Mouse (Mus musculus): Measurements from ENCODE around the gene Irs2. TPM values are rescaled to one million over a fixed set of nuclear protein-coding genes. Genes with fewer than 3 reads are reported as not detected.

Gene Irs2
- polyA plus RNA-seq, 1 experiment from 2014 or later = 6.9 TPM

- H3K4me2 ChIP-seq (ENCODE audit: low read depth) = no peak overlapping the region
- 0 out of 2 replicates have a peak overlapping the region, but pooled peaks have one; percentile 17 for H3K27ac ChIP-seq (ENCODE audit: low read depth, low read length)
- no peak for ATAC-seq (ENCODE audit: insufficient read depth, low FRiP score, low TSS enrichment)
- no peaks in the 10 kb centered on the region for H3K36me3 ChIP-seq (ENCODE audit: control insufficient read depth, insufficient read depth, low read length)
- no peak overlapping the region for H3K4me3 ChIP-seq (ENCODE audit: low read depth, low read length)
- DNase-seq (ENCODE audit: low spot score) = peak; percentile 60
- no peaks in the 10 kb centered on the region for H3K9me3 ChIP-seq (ENCODE audit: control insufficient read depth, low read length)
- no peaks in the 10 kb centered on the region for H3K27me3 ChIP-seq (ENCODE audit: control insufficient read depth, insufficient read depth, low read length)
- 14% methylated on average over 8 of the region's 8 CpGs for WGBS
- peaks cover 26% of the 10 kb centered on the region for H3K4me1 ChIP-seq (ENCODE audit: control insufficient read depth, insufficient read depth, low read length)
- H3K9ac ChIP-seq (ENCODE audit: low read length) = no peak overlapping the region
Observed at GRCm38 (mm10) chr8:10961989-10962388, 46.3 kb downstream of the Irs2 start.

GRCm38 (mm10) chr8:10960277-10960819 is 47.9 kb downstream of the Irs2 start:
- peak overlapping the region; percentile 67 for H3K27ac ChIP-seq (ENCODE audit: low read depth, low read length)
- H3K27me3 ChIP-seq (ENCODE audit: control insufficient read depth, insufficient read depth, low read length) = no peaks in the 10 kb centered on the region
- peaks cover 26% of the 10 kb centered on the region for H3K4me1 ChIP-seq (ENCODE audit: control insufficient read depth, insufficient read depth, low read length)
- DNase-seq (ENCODE audit: low spot score) (peak; percentile 66), ATAC-seq (ENCODE audit: insufficient read depth, low FRiP score, low TSS enrichment) (peak; percentile 65)
- H3K4me3 ChIP-seq (ENCODE audit: low read depth, low read length) = no peak overlapping the region
- H3K9me3 ChIP-seq (ENCODE audit: control insufficient read depth, low read length) = no peaks in the 10 kb centered on the region
- peak overlapping the region; percentile 33 for H3K4me2 ChIP-seq (ENCODE audit: low read depth)
- peak overlapping the region; percentile 37 for H3K9ac ChIP-seq (ENCODE audit: low read length)
- H3K36me3 ChIP-seq (ENCODE audit: control insufficient read depth, insufficient read depth, low read length) = no peaks in the 10 kb centered on the region
- 10% methylated on average over 15 of the region's 15 CpGs for WGBS

- no peak overlapping the region for H3K9ac ChIP-seq (ENCODE audit: low read length)
- no peaks in the 10 kb centered on the region for H3K36me3 ChIP-seq (ENCODE audit: control insufficient read depth, insufficient read depth, low read length)
- H3K4me3 ChIP-seq (ENCODE audit: low read depth, low read length) = no peak overlapping the region
- no peak overlapping the region for H3K27ac ChIP-seq (ENCODE audit: low read depth, low read length)
- peaks cover 24% of the 10 kb centered on the region for H3K4me1 ChIP-seq (ENCODE audit: control insufficient read depth, insufficient read depth, low read length)
- H3K27me3 ChIP-seq (ENCODE audit: control insufficient read depth, insufficient read depth, low read length) = no peaks in the 10 kb centered on the region
- ATAC-seq (ENCODE audit: insufficient read depth, low FRiP score, low TSS enrichment) (no peak), DNase-seq (ENCODE audit: low spot score) (no peak)
- no peaks in the 10 kb centered on the region for H3K9me3 ChIP-seq (ENCODE audit: control insufficient read depth, low read length)
- H3K4me2 ChIP-seq (ENCODE audit: low read depth) = no peak overlapping the region
- 32% methylated on average over 9 of the region's 9 CpGs for WGBS
Observed at GRCm38 (mm10) chr8:10957292-10957955, 50.8 kb downstream of the Irs2 start.

GRCm38 (mm10) chr8:10953346-10954053 is 54.8 kb downstream of the Irs2 start:
- H3K4me3 ChIP-seq (ENCODE audit: low read depth, low read length) = no peak overlapping the region
- ATAC-seq (ENCODE audit: insufficient read depth, low FRiP score, low TSS enrichment) (peak; percentile 45; the same call in 1 of the 2 replicates), DNase-seq (ENCODE audit: low spot score) (peak; percentile 25)
- no peak overlapping the region for H3K9ac ChIP-seq (ENCODE audit: low read length)
- no peaks in the 10 kb centered on the region; the same call in 1 of the 2 replicates for H3K4me1 ChIP-seq (ENCODE audit: control insufficient read depth, insufficient read depth, low read length)
- no peaks in the 10 kb centered on the region for H3K9me3 ChIP-seq (ENCODE audit: control insufficient read depth, low read length)
- no peaks in the 10 kb centered on the region for H3K36me3 ChIP-seq (ENCODE audit: control insufficient read depth, insufficient read depth, low read length)
- no peaks in the 10 kb centered on the region for H3K27me3 ChIP-seq (ENCODE audit: control insufficient read depth, insufficient read depth, low read length)
- no peak overlapping the region for H3K4me2 ChIP-seq (ENCODE audit: low read depth)
- 51% methylated on average over 11 of the region's 11 CpGs for WGBS
- no peak overlapping the region for H3K27ac ChIP-seq (ENCODE audit: low read depth, low read length)

- no peak for DNase-seq (ENCODE audit: low spot score)
- Histone ChIP-seq H3K4me3 (ENCODE audit: low read depth, low read length) (no peak overlapping the region), H3K27ac (ENCODE audit: low read depth, low read length) (no peak overlapping the region), H3K36me3 (ENCODE audit: control insufficient read depth, insufficient read depth, low read length) (no peaks in the 10 kb centered on the region), H3K4me2 (ENCODE audit: low read depth) (no peak overlapping the region), H3K4me1 (ENCODE audit: control insufficient read depth, insufficient read depth, low read length) (no peaks in the 10 kb centered on the region; the same call in 1 of the 2 replicates), H3K9me3 (ENCODE audit: control insufficient read depth, low read length) (no peaks in the 10 kb centered on the region), H3K9ac (ENCODE audit: low read length) (no peak overlapping the region), H3K27me3 (ENCODE audit: control insufficient read depth, insufficient read depth, low read length) (no peaks in the 10 kb centered on the region)
- 48% methylated on average over 5 of the region's 5 CpGs for WGBS
- ATAC-seq (ENCODE audit: insufficient read depth, low FRiP score, low TSS enrichment) = no peak
Observed at GRCm38 (mm10) chr8:10952706-10953105, 55.6 kb downstream of the Irs2 start.

GRCm38 (mm10) chr8:10952235-10952634 is 56.0 kb downstream of the Irs2 start:
- 91% methylated on average over 2 of the region's 2 CpGs for WGBS
- ATAC-seq (ENCODE audit: insufficient read depth, low FRiP score, low TSS enrichment) (no peak), DNase-seq (ENCODE audit: low spot score) (no peak)
- no peaks in the 10 kb centered on the region for H3K27me3 ChIP-seq (ENCODE audit: control insufficient read depth, insufficient read depth, low read length)
- no peak overlapping the region for H3K4me2 ChIP-seq (ENCODE audit: low read depth)
- no peaks in the 10 kb centered on the region for H3K36me3 ChIP-seq (ENCODE audit: control insufficient read depth, insufficient read depth, low read length)
- H3K4me1 ChIP-seq (ENCODE audit: control insufficient read depth, insufficient read depth, low read length) = no peaks in the 10 kb centered on the region; the same call in 1 of the 2 replicates
- H3K27ac ChIP-seq (ENCODE audit: low read depth, low read length) = no peak overlapping the region
- no peaks in the 10 kb centered on the region for H3K9me3 ChIP-seq (ENCODE audit: control insufficient read depth, low read length)
- no peak overlapping the region for H3K9ac ChIP-seq (ENCODE audit: low read length)
- no peak overlapping the region for H3K4me3 ChIP-seq (ENCODE audit: low read depth, low read length)

- whole genome bisulfite sequencing = 69% methylated on average over 4 of the region's 4 CpGs
- DNase-seq (ENCODE audit: low spot score) = no peak
- Histone ChIP-seq H3K9me3 (ENCODE audit: control insufficient read depth, low read length) (no peaks in the 10 kb centered on the region), H3K27ac (ENCODE audit: low read depth, low read length) (no peak overlapping the region), H3K27me3 (ENCODE audit: control insufficient read depth, insufficient read depth, low read length) (no peaks in the 10 kb centered on the region), H3K4me1 (ENCODE audit: control insufficient read depth, insufficient read depth, low read length) (peaks cover 2% of the 10 kb centered on the region), H3K9ac (ENCODE audit: low read length) (no peak overlapping the region), H3K4me3 (ENCODE audit: low read depth, low read length) (no peak overlapping the region), H3K36me3 (ENCODE audit: control insufficient read depth, insufficient read depth, low read length) (no peaks in the 10 kb centered on the region), H3K4me2 (ENCODE audit: low read depth) (no peak overlapping the region)
- no peak for ATAC-seq (ENCODE audit: insufficient read depth, low FRiP score, low TSS enrichment)
Observed at GRCm38 (mm10) chr8:10951567-10951966, 56.7 kb downstream of the Irs2 start.

GRCm38 (mm10) chr8:10945939-10946740 is 62.1 kb downstream of the Irs2 start:
- Histone ChIP-seq H3K4me3 (ENCODE audit: low read depth, low read length) (no peak overlapping the region), H3K9ac (ENCODE audit: low read length) (peak overlapping the region; percentile 50)

More at GRCm38 (mm10) chr8:10945939-10946740, 62.1 kb downstream of the Irs2 start:
- no peaks in the 10 kb centered on the region for H3K36me3 ChIP-seq (ENCODE audit: control insufficient read depth, insufficient read depth, low read length)
- ATAC-seq (ENCODE audit: insufficient read depth, low FRiP score, low TSS enrichment) (peak; percentile 58), DNase-seq (ENCODE audit: low spot score) (peak; percentile 81)
- H3K27me3 ChIP-seq (ENCODE audit: control insufficient read depth, insufficient read depth, low read length) = no peaks in the 10 kb centered on the region
- no peaks in the 10 kb centered on the region for H3K9me3 ChIP-seq (ENCODE audit: control insufficient read depth, low read length)
- peak overlapping the region; percentile 53; the same call in 1 of the 2 replicates for H3K27ac ChIP-seq (ENCODE audit: low read depth, low read length)
- H3K4me1 ChIP-seq (ENCODE audit: control insufficient read depth, insufficient read depth, low read length) = peaks cover 15% of the 10 kb centered on the region
- peak overlapping the region; percentile 35 for H3K4me2 ChIP-seq (ENCODE audit: low read depth)
- WGBS = 2% methylated on average over 23 of the region's 23 CpGs
